Mouse (Mus musculus) G1E-ER4 (cell line): ENCODE measurements at regions not wholly inside any gene's neighbourhood (a gene's known extent, or its start where the extent isn't known, plus 50 kb on each side); places are given as distances from the start of the nearest gene placed in this dataset.

ENCODE experiments used
- GATA1 ChIP-seq: IDR thresholded peaks from one replicate; pipeline ENCODE4 v1.8.0; 2012; ENCODE audit warnings: low read length, inconsistent platforms

DNA sequence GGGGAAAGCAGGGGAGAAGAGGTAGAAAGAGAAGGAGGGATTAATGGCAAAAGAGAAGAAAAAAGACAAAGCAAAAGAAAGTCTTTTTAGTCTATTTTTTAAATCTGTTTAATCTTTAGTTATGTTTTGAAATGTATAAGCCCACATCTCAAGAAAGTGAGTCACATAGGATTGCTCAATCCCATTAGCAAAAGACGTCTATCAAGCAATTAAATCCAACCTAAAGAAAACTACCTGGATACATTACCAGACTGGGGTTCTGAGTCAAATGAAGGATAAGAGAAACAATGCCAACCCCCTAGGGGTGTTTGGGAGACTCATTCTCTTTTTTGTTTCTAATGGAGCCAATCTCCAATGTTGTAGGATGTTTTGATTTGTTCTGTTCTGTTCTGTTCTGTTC lies 231.4 kb downstream of the Tgfb2 start:
- TF ChIP-seq GATA1: no peak

DNA sequence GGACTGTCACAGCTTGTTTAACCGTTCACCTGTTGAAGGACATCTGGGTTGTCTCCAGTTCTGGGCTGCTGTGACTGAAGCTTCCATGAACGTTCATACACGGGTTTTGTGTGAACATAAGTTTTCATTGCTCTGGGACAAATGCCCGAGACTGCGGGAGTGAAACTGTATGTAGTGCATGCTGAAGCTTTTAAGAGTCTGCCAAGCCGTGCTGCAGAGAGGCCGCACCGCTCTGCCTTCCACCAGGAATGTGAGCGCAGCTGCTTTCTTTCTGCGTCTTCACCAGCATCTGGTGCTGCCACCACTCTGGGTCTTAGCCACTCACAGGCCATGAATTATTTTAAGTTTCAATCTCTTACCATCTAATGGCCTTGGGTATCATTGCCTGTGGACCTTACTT lies 232.8 kb downstream of the Tgfb2 start:
- TF ChIP-seq GATA1: no peak

DNA sequence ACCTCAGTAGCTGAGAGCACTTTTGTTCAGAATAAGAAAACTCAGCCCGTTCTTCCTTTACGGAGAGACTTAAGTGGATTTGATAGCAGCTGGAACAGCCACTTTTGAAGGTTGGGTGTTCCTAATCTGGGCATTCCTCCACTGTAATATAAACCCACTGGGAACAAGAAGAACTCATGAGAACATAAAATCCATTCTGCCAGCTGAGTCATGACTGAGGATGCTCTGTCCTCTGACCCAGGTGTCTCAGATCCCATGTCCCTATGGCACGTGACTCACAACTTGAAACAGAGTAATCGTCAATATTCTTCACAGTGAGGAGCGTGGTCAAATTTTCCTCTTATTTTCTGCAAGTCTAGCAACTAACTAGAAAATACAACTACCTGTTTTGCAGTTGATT lies 240.3 kb downstream of the Tgfb2 start:
- TF ChIP-seq GATA1: no peak

DNA sequence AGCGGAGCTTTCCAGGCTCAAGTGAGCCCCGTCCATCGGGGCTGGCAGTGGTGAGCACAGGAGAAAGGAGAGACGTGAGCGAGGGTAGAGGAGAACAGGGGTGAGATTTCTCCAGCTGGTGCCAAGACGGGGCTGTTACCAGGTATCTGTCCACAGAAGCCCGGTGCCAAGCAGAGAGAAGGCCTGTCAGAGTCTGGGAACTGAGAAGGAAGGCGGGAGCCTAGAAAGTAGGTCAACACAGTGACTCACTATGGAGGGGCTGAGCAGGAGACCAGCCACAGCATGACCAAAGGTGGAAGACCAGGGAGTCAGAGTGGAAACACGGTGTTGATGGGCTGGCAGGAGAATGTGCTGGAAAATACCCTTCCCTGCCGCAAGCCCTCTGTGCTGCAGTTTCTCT lies 245.0 kb downstream of the Tgfb2 start:
- no peak for TF ChIP-seq GATA1

DNA sequence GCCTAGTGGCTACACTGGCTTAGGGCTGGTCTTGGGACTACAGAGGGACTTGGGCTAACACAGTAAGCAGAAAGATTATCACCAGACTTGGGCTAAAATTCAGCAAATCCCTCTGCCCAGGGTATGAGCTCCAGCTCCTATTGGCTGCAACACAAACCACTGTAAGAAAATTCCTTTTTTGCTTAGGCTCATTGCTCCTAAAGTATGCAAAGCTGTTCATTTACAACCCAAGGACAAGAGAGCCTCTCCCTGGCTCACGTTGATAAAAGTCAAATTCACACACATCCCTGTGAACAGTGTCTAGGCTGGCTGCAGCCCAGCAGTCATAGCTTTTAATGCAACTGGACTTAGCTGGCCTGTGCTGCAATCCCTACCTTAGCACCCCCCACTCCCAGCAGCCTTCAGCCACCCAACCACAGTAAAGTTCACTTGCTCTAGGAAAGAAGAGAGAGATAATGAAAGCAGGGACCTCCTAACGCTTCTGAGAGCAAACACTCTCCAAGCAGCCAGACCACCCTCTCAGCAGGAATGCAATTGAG lies 247.6 kb downstream of the Tgfb2 start:
- no peak for TF ChIP-seq GATA1

DNA sequence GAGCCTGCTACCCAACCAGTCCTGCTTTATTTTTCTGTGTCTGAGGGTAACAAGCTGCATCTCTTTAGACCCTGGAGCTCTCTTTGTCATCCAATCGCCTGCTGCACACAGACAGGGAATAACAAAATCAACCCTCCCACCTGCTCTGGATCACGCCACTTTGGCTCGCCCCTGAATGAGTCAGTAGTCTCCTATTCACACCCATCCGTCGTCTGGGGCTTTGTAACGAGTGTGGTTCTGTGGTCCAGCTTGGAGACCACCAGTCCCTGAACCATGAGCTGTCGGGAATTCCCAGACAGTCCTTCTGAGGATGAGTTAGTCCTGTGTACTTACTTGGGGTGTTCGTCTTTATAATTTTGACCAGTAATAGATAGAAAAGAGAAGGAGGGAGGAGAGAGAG lies 248.7 kb downstream of the Tgfb2 start:
- no peak for TF ChIP-seq GATA1

DNA sequence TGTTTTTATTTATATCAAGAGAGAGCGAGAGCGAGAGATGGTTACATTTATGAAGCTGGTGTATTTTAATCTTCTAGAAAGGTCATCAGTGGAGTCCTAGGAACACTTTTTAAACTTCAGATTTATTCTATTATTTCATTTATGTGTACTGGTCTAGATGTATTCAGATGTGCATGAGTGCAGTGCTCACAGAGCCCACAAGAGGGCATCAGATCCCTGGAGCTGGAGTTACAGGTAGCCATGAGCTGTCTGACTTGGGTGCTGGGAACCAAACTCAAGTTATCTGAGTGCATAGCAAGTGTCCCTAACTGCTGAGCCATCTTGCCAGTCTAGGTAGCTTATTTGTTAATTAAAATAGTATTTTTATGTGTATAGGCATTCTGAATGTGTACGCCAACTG lies 249.7 kb downstream of the Tgfb2 start:
- no peak for TF ChIP-seq GATA1

DNA sequence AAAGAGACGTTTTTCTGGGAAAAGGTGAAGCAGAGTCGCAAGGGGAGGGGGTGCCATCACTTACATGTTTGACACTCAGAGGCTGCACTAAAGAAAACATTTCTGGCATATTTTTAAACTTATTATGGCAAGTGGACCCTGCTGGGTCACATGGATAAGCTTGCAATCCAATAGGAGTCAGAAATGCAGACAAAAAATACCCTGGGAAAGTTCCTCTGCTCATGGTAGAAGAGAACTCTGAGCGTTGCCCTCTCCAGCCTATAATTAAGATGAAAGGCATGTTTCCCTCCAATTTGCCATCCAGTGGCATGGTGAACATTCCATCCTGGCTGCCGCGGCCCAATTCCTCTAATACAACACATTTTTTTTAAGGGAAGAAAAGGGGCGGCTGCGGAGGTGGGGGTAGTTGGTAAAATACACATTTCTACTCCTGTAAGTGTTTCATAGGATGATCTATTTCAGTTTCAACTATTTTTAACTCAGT lies 250.6 kb downstream of the Tgfb2 start:
- no peak for TF ChIP-seq GATA1

DNA sequence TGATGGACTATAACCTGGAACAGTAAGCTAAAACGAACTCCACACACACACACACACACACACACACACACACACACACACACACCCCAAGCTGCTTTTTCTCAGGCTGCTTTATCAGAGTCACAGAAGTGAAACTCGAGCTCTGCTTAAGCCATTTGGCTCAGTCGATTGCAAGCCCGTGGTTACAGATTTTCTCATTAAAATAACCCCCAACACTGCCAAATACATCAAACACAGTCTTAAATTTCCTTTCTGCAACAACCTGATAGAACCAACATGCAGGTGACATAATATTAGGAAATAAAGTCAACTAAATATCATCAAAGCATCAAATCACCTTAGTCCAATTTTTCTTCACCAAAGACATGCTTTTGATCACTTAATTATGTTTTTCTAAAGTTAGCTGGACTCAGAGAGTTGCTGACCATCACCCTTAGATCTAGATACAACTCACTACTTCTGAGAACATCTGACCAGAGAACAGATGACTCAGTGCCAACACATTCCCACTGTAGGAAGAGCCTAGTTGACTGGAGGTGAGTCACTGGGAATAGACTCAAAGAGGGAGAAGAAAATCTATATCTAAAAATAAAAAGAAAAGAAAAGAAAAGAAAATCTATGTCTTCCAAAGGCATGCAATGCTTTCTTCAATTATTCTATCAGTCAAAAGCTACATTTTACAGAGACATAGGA lies 251.2 kb downstream of the Tgfb2 start:
- TF ChIP-seq GATA1: no peak

DNA sequence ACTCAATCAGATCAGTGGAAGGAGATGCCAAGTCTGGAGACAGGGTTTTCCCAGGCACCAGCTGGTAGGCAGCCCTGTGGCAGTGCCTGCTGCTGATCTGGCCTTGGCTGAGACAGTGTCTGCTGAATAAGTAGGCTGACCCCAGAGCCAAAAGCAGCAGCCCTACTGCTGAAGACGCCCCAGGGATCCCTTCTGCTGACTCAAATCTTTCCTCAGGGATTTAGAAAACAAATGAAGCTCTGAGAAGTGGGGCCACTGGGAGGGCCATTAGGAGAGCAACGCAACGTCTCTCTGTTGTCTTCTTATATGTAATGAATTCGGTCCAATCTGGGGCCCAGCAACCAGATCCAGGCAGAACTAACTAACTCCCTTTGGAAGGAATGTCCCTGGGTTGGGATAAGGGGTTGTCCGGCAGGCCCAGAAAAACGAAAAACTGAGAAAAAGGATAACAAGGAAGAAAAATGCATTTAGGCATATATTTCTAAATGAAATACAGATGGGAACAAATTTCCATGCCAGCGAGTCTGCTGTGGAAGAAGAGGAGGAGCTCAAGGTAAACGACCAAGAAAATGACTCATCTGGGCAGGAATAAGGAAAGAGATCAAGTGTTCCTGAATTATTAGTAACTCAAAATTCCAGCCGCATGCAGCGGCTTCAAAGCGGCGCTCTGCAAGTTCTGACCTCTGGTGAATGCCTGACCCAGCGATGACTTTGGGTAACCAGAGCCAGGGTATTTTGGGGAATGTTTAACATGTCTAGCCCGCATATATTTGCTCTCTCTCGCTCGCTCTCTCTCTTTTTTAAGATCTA lies 256.7 kb downstream of the Tgfb2 start:
- TF ChIP-seq GATA1: no peak

DNA sequence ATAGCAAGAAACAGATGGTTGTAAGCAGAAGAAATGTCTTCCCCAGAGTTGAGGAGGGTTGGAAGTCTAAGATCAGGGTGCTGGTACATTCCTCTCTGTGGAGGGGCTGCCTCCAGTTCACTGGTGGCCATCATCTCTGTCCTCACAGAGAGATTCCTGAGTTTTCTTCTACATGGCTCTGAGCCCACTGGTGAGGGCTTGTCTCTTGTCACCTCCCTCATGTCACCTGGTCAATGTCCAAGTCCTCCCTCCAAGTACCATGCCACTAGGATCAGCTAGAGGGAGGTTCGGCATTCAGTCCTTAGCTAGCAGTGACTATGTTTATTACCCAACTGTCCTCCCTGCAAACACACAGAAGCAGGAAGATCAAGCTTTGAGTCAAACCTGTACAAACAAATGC lies 258.3 kb downstream of the Tgfb2 start:
- no peak for TF ChIP-seq GATA1

DNA sequence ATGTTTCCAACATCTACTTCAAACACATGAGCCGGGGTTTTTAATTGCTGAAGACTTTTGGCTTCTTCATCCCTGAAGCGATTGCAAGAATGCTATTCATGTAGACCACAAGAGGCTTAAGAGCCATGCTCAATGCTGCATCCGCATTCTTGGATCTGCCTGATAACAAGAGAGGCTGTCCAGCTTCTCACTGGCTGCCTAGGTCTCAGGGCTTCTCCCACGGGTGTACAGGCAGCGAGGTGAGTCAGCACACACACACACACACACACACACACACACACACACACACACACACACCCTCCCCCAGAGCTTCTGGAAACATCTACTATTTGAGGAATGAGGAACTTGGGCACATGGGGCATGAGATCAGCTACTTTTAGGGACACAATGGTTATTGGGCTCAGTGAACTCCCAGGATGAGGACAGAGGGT lies 261.1 kb downstream of the Tgfb2 start:
- no peak for TF ChIP-seq GATA1

DNA sequence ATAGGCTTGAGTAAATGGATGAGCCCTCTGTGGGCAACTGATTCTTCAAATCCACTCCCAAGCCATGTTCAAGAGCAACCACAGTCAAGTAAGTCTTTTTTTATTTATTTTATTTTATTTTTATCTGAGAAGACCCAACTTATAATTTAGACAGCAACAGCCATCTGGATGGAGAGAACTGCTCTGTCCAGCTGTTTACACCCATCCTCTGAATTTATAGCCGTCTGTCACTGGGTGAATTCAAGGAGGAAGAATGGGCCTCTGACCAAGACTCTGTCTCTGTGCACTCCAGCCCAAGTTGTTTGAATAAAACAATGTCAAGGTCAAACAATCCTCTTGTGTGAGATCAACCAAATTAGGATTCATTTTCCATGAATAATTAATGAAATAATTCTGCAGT lies 263.6 kb downstream of the Tgfb2 start:
- TF ChIP-seq GATA1: no peak

DNA sequence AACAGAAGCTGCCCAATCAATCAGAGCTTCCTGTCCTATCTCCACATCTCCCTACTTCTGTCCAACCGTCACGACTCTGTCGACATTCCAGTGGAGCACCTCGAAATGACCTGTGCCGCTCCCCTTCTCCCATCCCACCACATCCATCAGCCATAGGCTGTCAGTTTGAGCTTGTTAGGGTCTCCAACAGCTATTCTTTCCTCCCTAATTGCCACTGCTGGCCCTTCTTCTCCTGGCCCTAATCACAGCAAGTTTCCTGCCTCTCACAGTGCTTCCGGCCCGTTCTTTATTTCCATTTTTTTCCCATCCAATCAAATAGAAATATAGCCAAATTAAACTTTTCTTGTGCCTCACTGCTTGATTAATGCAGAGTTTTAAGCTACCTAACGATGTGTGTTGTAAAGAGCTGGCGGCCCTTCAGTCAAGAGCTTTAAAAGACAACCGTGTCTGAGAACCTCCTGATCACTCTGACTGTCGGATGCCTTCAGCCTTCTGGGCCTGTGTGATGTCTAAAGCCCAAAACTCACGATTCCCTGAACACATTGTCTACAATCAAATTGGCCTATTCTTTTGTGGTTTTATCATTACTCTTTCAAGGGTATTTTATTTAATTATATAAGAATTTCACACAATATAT lies 270.3 kb downstream of the Tgfb2 start:
- no peak for TF ChIP-seq GATA1

DNA sequence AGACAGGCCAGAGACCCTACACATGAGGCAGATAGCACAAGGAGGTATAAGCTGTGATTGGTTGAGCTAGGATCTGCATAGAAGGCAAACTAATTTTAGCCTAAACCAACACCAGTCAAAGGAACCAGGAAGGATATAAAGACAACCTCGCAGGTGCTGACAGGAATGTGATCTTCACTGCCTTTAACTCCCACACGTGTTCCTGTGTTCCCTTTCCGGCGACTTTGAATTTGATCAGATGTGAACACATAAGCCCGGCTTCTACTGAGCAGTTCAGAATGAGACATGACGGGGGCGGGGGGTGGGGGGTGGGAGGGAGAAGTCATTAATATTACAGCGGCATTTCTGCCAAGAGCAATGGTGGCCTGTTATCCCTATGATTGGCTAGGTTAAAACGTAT lies 271.0 kb downstream of the Tgfb2 start:
- TF ChIP-seq GATA1: no peak

DNA sequence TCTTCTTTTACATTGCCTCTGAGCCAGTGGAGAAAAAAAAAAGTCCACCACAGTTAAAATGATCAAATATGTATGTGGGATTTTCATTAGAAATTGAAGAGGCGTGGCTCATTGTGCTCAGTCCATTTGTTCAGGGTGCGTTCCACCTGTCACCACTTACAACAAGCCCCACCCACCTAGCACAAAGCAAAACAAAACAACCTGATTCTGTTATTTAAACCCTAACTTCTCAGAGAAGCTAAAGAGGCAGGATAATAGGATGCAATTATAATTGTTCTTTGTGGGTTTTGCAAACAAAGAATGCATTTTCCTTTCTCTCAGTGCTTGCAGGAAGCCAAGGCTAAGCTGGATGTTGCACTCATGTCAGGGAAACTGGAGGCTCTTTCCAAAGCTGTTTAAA lies 271.8 kb downstream of the Tgfb2 start:
- no peak for TF ChIP-seq GATA1
